Mouse (Mus musculus) heart, postnatal 4 days (tissue): ENCODE results near the gene Bcas3. TPM values are rescaled to one million over a fixed set of nuclear protein-coding genes. Genes with fewer than 3 reads are reported as not detected.

ENCODE experiments used
- DNase-seq: peaks from one replicate; pipeline ENCODE4 v3.0.0; 2021
- total RNA-seq, 2 experiments: library from RNA; stranded (reverse); gene quantifications; 2 replicates each; pipeline ENCODE4 v1.2.3; 2021

The Bcas3 gene
- total RNA-seq, 2 experiments from 2014 or later, result 24.4 to 24.7 TPM

GRCm38 (mm10) chr11:85754631-85755502, 401.9 kb downstream of the Bcas3 start:
- no peak for DNase-seq

- DNase-seq, result no peak
Observed at GRCm38 (mm10) chr11:85755503-85756044, 402.6 kb downstream of the Bcas3 start.

GRCm38 (mm10) chr11:85758891-85759290, 405.9 kb downstream of the Bcas3 start:
- no peak for DNase-seq

GRCm38 (mm10) chr11:85759634-85760439, 406.9 kb downstream of the Bcas3 start:
- peak; percentile 48 for DNase-seq

GRCm38 (mm10) chr11:85760486-85761141, 407.6 kb downstream of the Bcas3 start:
- DNase-seq, result peak; percentile 71

GRCm38 (mm10) chr11:85761170-85761569, 408.2 kb downstream of the Bcas3 start:
- DNase-seq, result no peak

GRCm38 (mm10) chr11:85763655-85764054, 410.7 kb downstream of the Bcas3 start:
- DNase-seq, result no peak

GRCm38 (mm10) chr11:85766106-85766723, 413.2 kb downstream of the Bcas3 start:
- DNase-seq, result peak; percentile 42

- no peak for DNase-seq
Observed at GRCm38 (mm10) chr11:85766811-85767210, 413.8 kb downstream of the Bcas3 start.

- DNase-seq, result no peak
Observed at GRCm38 (mm10) chr11:85769740-85770139, 416.8 kb downstream of the Bcas3 start.

GRCm38 (mm10) chr11:85773391-85773790, 420.4 kb downstream of the Bcas3 start:
- DNase-seq, result no peak

- DNase-seq, result no peak
Observed at GRCm38 (mm10) chr11:85774707-85775106, 421.7 kb downstream of the Bcas3 start.

GRCm38 (mm10) chr11:85775492-85775891, 422.5 kb downstream of the Bcas3 start:
- peak; percentile 24 for DNase-seq

- no peak for DNase-seq
Observed at GRCm38 (mm10) chr11:85776861-85777360, 423.9 kb downstream of the Bcas3 start.

- no peak for DNase-seq
Observed at GRCm38 (mm10) chr11:85777950-85778349, 425.0 kb downstream of the Bcas3 start.

GRCm38 (mm10) chr11:85780303-85780702, 427.3 kb downstream of the Bcas3 start:
- DNase-seq, result no peak

- DNase-seq, result no peak
Observed at GRCm38 (mm10) chr11:85786113-85786718, 433.2 kb downstream of the Bcas3 start.

GRCm38 (mm10) chr11:85789750-85790149, 436.8 kb downstream of the Bcas3 start:
- no peak for DNase-seq

- no peak for DNase-seq
Observed at GRCm38 (mm10) chr11:85790267-85790666, 437.3 kb downstream of the Bcas3 start.

- DNase-seq, result no peak
Observed at GRCm38 (mm10) chr11:85791212-85791611, 438.2 kb downstream of the Bcas3 start.

GRCm38 (mm10) chr11:85792534-85793215, 439.7 kb downstream of the Bcas3 start:
- no peak for DNase-seq
